Mouse (Mus musculus): ENCODE measurements around the gene Il10. TPM values are rescaled to one million over a fixed set of nuclear protein-coding genes. Genes with fewer than 3 reads are reported as not detected.

Gene Il10
- polyA plus RNA-seq, 1 experiment from 2014 or later: not detected

- H3K9me3 ChIP-seq (ENCODE audit: control insufficient read depth): no peaks in the 10 kb centered on the region
- no peaks in the 10 kb centered on the region for H3K4me1 ChIP-seq (replicated peaks; ENCODE audit: control insufficient read depth, insufficient read depth, low read length)
- no peaks in the 10 kb centered on the region for H3K27me3 ChIP-seq (replicated peaks; ENCODE audit: control insufficient read depth, insufficient read depth, low read length)
- H3K4me2 ChIP-seq (replicated peaks; ENCODE audit: low read depth): no peak overlapping the region
- no peak for TF ChIP-seq CTCF (IDR thresholded peaks at IDR 0.05; ENCODE audit: low read depth)
- H3K9ac ChIP-seq (ENCODE audit: low read depth, low read length): no peak overlapping the region
- no peaks in the 10 kb centered on the region for H3K36me3 ChIP-seq (ENCODE audit: control insufficient read depth, insufficient read depth)
- 85% methylated on average over 2 of the region's 2 CpGs for WGBS
- H3K4me3 ChIP-seq (ENCODE audit: low read depth, low read length): no peak overlapping the region
- no peak for ATAC-seq
- H3K27ac ChIP-seq (ENCODE audit: low read depth, low read length): no peak overlapping the region
Measured at GRCm38 (mm10) chr1:131002561-131002960, 17.1 kb upstream of the Il10 start.

GRCm38 (mm10) chr1:131003037-131003922 is 16.4 kb upstream of the Il10 start:
- no peak overlapping the region for H3K4me3 ChIP-seq (ENCODE audit: low read depth, low read length)
- H3K9me3 ChIP-seq (ENCODE audit: control insufficient read depth): no peaks in the 10 kb centered on the region
- 59% methylated on average over 17 of the region's 17 CpGs for WGBS
- H3K27ac ChIP-seq (ENCODE audit: low read depth, low read length): no peak overlapping the region
- H3K9ac ChIP-seq (ENCODE audit: low read depth, low read length): no peak overlapping the region
- no peak for TF ChIP-seq CTCF (IDR thresholded peaks at IDR 0.05; ENCODE audit: low read depth)
- H3K4me1 ChIP-seq (replicated peaks; ENCODE audit: control insufficient read depth, insufficient read depth, low read length): no peaks in the 10 kb centered on the region
- H3K27me3 ChIP-seq (replicated peaks; ENCODE audit: control insufficient read depth, insufficient read depth, low read length): no peaks in the 10 kb centered on the region
- H3K36me3 ChIP-seq (ENCODE audit: control insufficient read depth, insufficient read depth): no peaks in the 10 kb centered on the region
- no peak for ATAC-seq
- H3K4me2 ChIP-seq (replicated peaks; ENCODE audit: low read depth): no peak overlapping the region

GRCm38 (mm10) chr1:131006069-131006468 is 13.6 kb upstream of the Il10 start:
- no peak for ATAC-seq
- no peak for TF ChIP-seq CTCF (IDR thresholded peaks at IDR 0.05; ENCODE audit: low read depth)
- no peaks in the 10 kb centered on the region for H3K9me3 ChIP-seq (ENCODE audit: control insufficient read depth)
- no peaks in the 10 kb centered on the region for H3K36me3 ChIP-seq (ENCODE audit: control insufficient read depth, insufficient read depth)
- no peak overlapping the region for H3K27ac ChIP-seq (ENCODE audit: low read depth, low read length)
- H3K27me3 ChIP-seq (replicated peaks; ENCODE audit: control insufficient read depth, insufficient read depth, low read length): no peaks in the 10 kb centered on the region
- H3K4me2 ChIP-seq (replicated peaks; ENCODE audit: low read depth): no peak overlapping the region
- H3K4me1 ChIP-seq (replicated peaks; ENCODE audit: control insufficient read depth, insufficient read depth, low read length): no peaks in the 10 kb centered on the region
- WGBS: 69% methylated on average over 1 of the region's 1 CpGs
- no peak overlapping the region for H3K9ac ChIP-seq (ENCODE audit: low read depth, low read length)
- no peak overlapping the region for H3K4me3 ChIP-seq (ENCODE audit: low read depth, low read length)

GRCm38 (mm10) chr1:131010201-131011153 is 9.2 kb upstream of the Il10 start:
- ATAC-seq: no peak
- no peak overlapping the region for H3K27ac ChIP-seq (ENCODE audit: low read depth, low read length)
- no peak overlapping the region for H3K4me2 ChIP-seq (replicated peaks; ENCODE audit: low read depth)
- H3K9me3 ChIP-seq (ENCODE audit: control insufficient read depth): no peaks in the 10 kb centered on the region
- no peak for TF ChIP-seq CTCF (IDR thresholded peaks at IDR 0.05; ENCODE audit: low read depth)
- H3K9ac ChIP-seq (ENCODE audit: low read depth, low read length): no peak overlapping the region
- no peaks in the 10 kb centered on the region for H3K27me3 ChIP-seq (replicated peaks; ENCODE audit: control insufficient read depth, insufficient read depth, low read length)
- H3K36me3 ChIP-seq (ENCODE audit: control insufficient read depth, insufficient read depth): no peaks in the 10 kb centered on the region
- no peaks in the 10 kb centered on the region for H3K4me1 ChIP-seq (replicated peaks; ENCODE audit: control insufficient read depth, insufficient read depth, low read length)
- H3K4me3 ChIP-seq (ENCODE audit: low read depth, low read length): no peak overlapping the region
- 64% methylated on average over 17 of the region's 17 CpGs for WGBS

GRCm38 (mm10) chr1:131012494-131012893 is 7.2 kb upstream of the Il10 start:
- no peak for TF ChIP-seq CTCF (IDR thresholded peaks at IDR 0.05; ENCODE audit: low read depth)
- 81% methylated on average over 8 of the region's 8 CpGs for WGBS

GRCm38 (mm10) chr1:131013926-131014325 is 5.7 kb upstream of the Il10 start:
- no peaks in the 10 kb centered on the region for H3K27me3 ChIP-seq (replicated peaks; ENCODE audit: control insufficient read depth, insufficient read depth, low read length)
- no peak overlapping the region for H3K4me2 ChIP-seq (replicated peaks; ENCODE audit: low read depth)
- H3K36me3 ChIP-seq (ENCODE audit: control insufficient read depth, insufficient read depth): no peaks in the 10 kb centered on the region
- no peak for ATAC-seq
- TF ChIP-seq CTCF (IDR thresholded peaks at IDR 0.05; ENCODE audit: low read depth): no peak
- no peaks in the 10 kb centered on the region for H3K4me1 ChIP-seq (replicated peaks; ENCODE audit: control insufficient read depth, insufficient read depth, low read length)
- no peak overlapping the region for H3K9ac ChIP-seq (ENCODE audit: low read depth, low read length)
- no peak overlapping the region for H3K27ac ChIP-seq (ENCODE audit: low read depth, low read length)
- 91% methylated on average over 5 of the region's 5 CpGs for WGBS
- no peaks in the 10 kb centered on the region for H3K9me3 ChIP-seq (ENCODE audit: control insufficient read depth)
- no peak overlapping the region for H3K4me3 ChIP-seq (ENCODE audit: low read depth, low read length)

More at GRCm38 (mm10) chr1:131012494-131012893, 7.2 kb upstream of the Il10 start:
- no peaks in the 10 kb centered on the region for H3K4me1 ChIP-seq (replicated peaks; ENCODE audit: control insufficient read depth, insufficient read depth, low read length)
- H3K4me3 ChIP-seq (ENCODE audit: low read depth, low read length): no peak overlapping the region
- H3K36me3 ChIP-seq (ENCODE audit: control insufficient read depth, insufficient read depth): no peaks in the 10 kb centered on the region
- H3K4me2 ChIP-seq (replicated peaks; ENCODE audit: low read depth): no peak overlapping the region
- H3K27ac ChIP-seq (ENCODE audit: low read depth, low read length): no peak overlapping the region
- no peak for ATAC-seq
- no peaks in the 10 kb centered on the region for H3K9me3 ChIP-seq (ENCODE audit: control insufficient read depth)
- no peak overlapping the region for H3K9ac ChIP-seq (ENCODE audit: low read depth, low read length)
- no peaks in the 10 kb centered on the region for H3K27me3 ChIP-seq (replicated peaks; ENCODE audit: control insufficient read depth, insufficient read depth, low read length)
